Mouse (Mus musculus) neural tube, embryonic 11.5 days (tissue): ENCODE data around the gene Bmp5. TPM values are rescaled to one million over a fixed set of nuclear protein-coding genes. Genes with fewer than 3 reads are reported as not detected.

Source experiments
- ATAC-seq: fragments of 200-750 bp; cut with Nextera tagmentation; 2 replicates; pipeline ENCODE4 v1.8.0; 2017; ENCODE audit warnings: moderate number of reproducible peaks, mild to moderate bottlenecking, moderate TSS enrichment, moderate library complexity; ENCODE audit not compliant: insufficient read depth, low FRiP score, low TSS enrichment
- DNase-seq: peaks from one replicate; pipeline ENCODE4 v3.0.0-alpha.2; 2015; ENCODE audit warnings: low spot score
- H3K27ac ChIP-seq: fragments of 300-500 bp; sonication (generic); 2 replicates; pipeline ENCODE4 v1.5.1; 2014; ENCODE audit warnings: low read depth, mild to moderate bottlenecking, low read length
- H3K27me3 ChIP-seq: fragments of 300-500 bp; sonication (generic); 2 replicates; pipeline ENCODE4 v1.6.1; 2014; ENCODE audit warnings: mild to moderate bottlenecking, low read length, mixed read lengths; ENCODE audit not compliant: control insufficient read depth, insufficient read depth
- H3K36me3 ChIP-seq: fragments of 300-500 bp; sonication (generic); 2 replicates; pipeline ENCODE4 v1.6.1; 2014; ENCODE audit warnings: mild to moderate bottlenecking, low read length, moderate library complexity, mixed read lengths; ENCODE audit not compliant: control insufficient read depth, insufficient read depth
- H3K4me1 ChIP-seq: fragments of 300-500 bp; sonication (generic); 2 replicates; pipeline ENCODE4 v1.6.1; 2014; ENCODE audit warnings: low read length, mixed read lengths; ENCODE audit not compliant: control insufficient read depth, insufficient read depth
- H3K4me2 ChIP-seq: fragments of 300-500 bp; sonication (generic); 2 replicates; pipeline ENCODE4 v1.6.1; 2014; ENCODE audit warnings: low read depth, mild to moderate bottlenecking, moderate library complexity
- H3K4me3 ChIP-seq: fragments of 300-500 bp; sonication (generic); 2 replicates; pipeline ENCODE4 v1.5.1; 2014; ENCODE audit warnings: low read depth, low read length
- H3K9ac ChIP-seq: fragments of 300-500 bp; sonication (generic); 2 replicates; pipeline ENCODE4 v1.6.1; 2014; ENCODE audit warnings: mild to moderate bottlenecking, low read length
- H3K9me3 ChIP-seq: fragments of 300-500 bp; sonication (generic); 2 replicates; pipeline ENCODE4 v1.6.1; 2016; ENCODE audit warnings: low read length; ENCODE audit not compliant: control insufficient read depth
- WGBS: fragments of 180-500 bp; shearing (Covaris S2); extraction: QIAGEN DNeasy Blood & Tissue Kit; methylation state at CpG from one replicate; pipeline ENCODE4 v1.1.7; 2014; 5-methylcytosine and 5-hydroxymethylcytosine counted together
- polyA plus RNA-seq: library from polyadenylated mRNA; unstranded; fragments of >200 nt; fragmentation: Nextera tagmentation; extraction: Ambion mirVana; gene quantifications from 2 replicates; pipeline ENCODE4 v1.2.1, GENCODE M21; 2014

Gene Bmp5
- polyA plus RNA-seq, 1 experiment from 2014 or later, result 6.5 TPM

DNA sequence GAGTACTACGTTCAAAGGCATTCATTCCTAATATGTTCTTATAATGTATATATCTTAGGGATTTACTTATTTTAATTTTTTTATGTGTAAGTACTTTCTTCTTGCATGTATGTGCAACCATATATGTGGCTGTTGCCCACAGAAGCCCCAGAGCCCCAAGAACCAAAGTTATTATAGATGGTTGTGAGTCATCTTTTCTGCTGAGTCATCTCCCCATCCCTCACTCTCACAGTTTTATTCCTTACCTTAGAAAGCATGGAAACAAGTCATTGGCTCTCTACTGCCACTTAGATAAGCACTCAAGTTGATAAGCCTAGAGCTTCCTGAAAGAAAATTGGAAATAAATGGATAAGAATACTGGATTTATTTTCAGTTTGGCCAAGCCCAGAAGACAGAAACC lies 40.0 kb downstream of the Bmp5 start:
- WGBS, result 81% methylated on average over 1 of the region's 1 CpGs
- no peaks in the 10 kb centered on the region for H3K4me1 ChIP-seq
- ATAC-seq (no peak), DNase-seq (no peak)
- no peaks in the 10 kb centered on the region for H3K36me3 ChIP-seq
- no peaks in the 10 kb centered on the region for H3K9me3 ChIP-seq
- H3K4me2 ChIP-seq, result no peak overlapping the region
- H3K4me3 ChIP-seq, result no peak overlapping the region
- H3K27me3 ChIP-seq, result no peaks in the 10 kb centered on the region
- H3K27ac ChIP-seq, result no peak overlapping the region
- no peak overlapping the region for H3K9ac ChIP-seq

DNA sequence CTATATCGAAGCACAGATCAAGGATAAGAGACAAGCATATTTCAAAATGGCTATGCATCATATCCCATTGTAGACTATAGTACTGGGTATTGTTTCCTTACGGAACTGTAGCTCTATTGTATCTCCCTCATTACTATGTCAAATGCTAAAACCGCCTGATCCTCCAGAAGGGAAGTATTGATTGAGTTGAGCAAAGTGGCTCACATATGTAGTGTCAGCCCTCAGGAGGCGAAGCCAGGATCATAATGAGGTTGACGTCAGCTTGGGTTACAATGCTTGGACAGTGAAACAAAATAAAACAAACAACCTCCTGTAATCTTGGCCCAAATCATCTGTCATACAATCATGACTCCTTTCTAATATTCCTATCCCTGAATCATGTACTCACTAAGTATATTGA lies 43.2 kb downstream of the Bmp5 start:
- Histone ChIP-seq H3K27ac (no peak overlapping the region), H3K27me3 (no peaks in the 10 kb centered on the region), H3K9me3 (no peaks in the 10 kb centered on the region), H3K9ac (no peak overlapping the region), H3K4me3 (no peak overlapping the region), H3K36me3 (no peaks in the 10 kb centered on the region), H3K4me1 (no peaks in the 10 kb centered on the region), H3K4me2 (no peak overlapping the region)
- WGBS, result 83% methylated on average over 5 of the region's 5 CpGs
- DNase-seq (no peak), ATAC-seq (no peak)

DNA sequence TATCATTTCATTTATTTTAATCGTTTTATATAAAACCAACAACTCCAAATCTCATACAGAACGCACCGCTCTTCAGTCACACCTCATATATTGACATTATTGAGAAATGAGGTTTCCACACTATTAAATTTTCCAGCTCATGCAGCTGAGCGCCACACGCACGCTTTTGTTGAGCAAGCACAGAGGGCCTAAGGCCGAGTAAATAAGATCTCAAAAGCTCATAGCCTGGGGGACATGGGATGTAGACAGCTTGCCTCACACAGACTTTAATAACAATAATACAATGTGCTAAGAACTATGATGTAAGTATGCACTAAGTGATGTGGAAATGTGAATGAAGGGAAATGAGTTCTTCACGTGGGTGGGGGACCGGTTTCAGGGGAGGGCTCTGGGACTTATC lies 57.3 kb downstream of the Bmp5 start:
- Histone ChIP-seq H3K4me3 (no peak overlapping the region), H3K36me3 (no peaks in the 10 kb centered on the region), H3K4me1 (no peaks in the 10 kb centered on the region), H3K27ac (no peak overlapping the region), H3K9ac (no peak overlapping the region), H3K27me3 (no peaks in the 10 kb centered on the region), H3K4me2 (no peak overlapping the region), H3K9me3 (no peaks in the 10 kb centered on the region)
- ATAC-seq (0 out of 2 replicates have a peak, but pooled peaks have one; percentile 27), DNase-seq (peak; percentile 15)
- 83% methylated on average over 9 of the region's 9 CpGs for WGBS

DNA sequence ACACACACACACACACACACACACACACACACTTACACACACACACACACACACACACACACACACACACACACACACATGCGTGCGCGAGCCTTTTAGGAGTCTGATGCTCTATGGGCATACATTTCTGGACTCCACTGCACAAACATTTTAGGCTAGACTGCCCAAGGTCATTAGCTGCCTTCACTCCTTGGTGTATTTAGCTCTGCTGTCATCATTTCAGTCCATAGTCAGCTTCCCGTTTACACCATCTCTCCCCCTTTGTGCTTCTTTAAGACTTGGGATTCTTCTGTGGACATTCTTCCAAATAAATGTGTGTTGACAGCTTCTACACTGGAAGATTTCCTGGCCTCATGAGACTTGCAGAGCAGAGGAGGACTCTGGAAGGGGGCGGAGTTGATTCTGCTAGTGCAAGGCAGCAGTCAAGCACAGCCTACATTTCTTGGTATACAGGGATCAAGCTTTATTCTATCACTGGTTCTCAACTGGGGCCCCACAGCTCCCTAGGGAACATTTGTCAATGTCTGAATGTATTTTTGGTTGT lies 58.1 kb downstream of the Bmp5 start:
- no peak for ATAC-seq
- H3K4me3 ChIP-seq, result no peak overlapping the region
- WGBS, result 86% methylated on average over 4 of the region's 5 CpGs
- no peak overlapping the region for H3K9ac ChIP-seq
- DNase-seq, result no peak
- H3K27ac ChIP-seq, result no peak overlapping the region
- H3K36me3 ChIP-seq, result no peaks in the 10 kb centered on the region
- H3K4me2 ChIP-seq, result no peak overlapping the region
- H3K9me3 ChIP-seq, result no peaks in the 10 kb centered on the region
- no peaks in the 10 kb centered on the region for H3K27me3 ChIP-seq
- H3K4me1 ChIP-seq, result no peaks in the 10 kb centered on the region

DNA sequence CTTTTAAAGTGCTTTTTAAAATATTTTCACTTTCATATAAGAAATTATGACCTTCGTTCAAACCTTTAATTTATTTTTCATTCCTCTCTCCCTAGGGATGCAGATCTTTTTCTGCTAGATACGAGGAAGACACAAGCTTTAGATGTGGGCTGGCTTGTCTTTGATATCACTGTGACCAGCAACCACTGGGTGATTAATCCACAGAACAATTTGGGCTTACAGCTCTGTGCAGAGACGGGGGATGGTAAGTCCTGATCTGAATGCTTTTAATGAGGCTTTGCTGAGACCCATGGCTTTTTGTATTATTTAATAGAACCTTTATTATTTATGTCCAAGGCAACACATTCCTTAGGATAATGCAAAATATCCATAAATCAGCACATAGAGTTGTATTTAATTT lies 64.3 kb downstream of the Bmp5 start:
- no peak for ATAC-seq
- H3K4me1 ChIP-seq, result no peaks in the 10 kb centered on the region

DNA sequence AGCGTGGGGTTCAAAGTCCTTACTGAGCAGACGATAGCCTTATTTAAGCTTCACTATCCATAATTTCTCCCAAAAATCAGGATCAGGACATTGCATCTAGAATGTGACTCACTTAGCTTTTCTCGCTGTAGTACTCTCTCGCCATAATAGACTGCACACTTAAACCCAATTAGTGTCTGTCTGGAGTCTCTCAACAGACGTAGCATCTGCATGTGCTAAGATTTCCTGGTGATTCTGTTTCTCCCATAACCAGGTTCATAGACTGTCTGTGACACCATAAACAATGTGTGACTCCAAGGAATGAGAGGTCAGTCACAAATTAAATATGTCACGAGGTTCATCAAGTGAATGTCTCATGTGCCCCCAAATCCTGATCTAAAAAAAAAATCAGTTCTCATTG lies 65.7 kb downstream of the Bmp5 start:
- WGBS, result 83% methylated on average over 6 of the region's 6 CpGs
- DNase-seq, result no peak

More for the DNA sequence above, 64.3 kb downstream of the Bmp5 start:
- H3K4me3 ChIP-seq, result no peak overlapping the region
- H3K27ac ChIP-seq, result no peak overlapping the region
- DNase-seq, result no peak
- no peaks in the 10 kb centered on the region for H3K36me3 ChIP-seq
- 71% methylated on average over 3 of the region's 3 CpGs for WGBS
- H3K27me3 ChIP-seq, result no peaks in the 10 kb centered on the region
- no peak overlapping the region for H3K9ac ChIP-seq
- H3K4me2 ChIP-seq, result no peak overlapping the region
- no peaks in the 10 kb centered on the region for H3K9me3 ChIP-seq

DNA sequence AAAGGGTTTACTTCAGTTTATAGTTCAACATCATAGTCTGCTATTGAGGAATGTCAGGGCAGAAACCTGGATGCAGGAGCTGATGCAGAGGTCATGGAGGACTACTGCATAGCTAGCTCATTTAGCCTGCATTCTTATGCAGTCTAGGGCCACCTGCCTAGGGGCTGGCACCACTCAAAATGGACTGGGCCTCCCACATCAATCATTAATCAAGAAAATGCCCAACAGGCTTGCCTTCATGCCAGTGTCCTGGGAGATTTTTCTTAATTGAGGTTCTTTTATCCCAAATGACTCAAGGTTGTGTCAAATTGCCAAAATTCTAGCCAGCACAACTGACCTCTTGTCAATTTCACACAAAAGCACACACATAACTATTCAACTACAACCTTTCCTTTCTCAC lies 70.8 kb downstream of the Bmp5 start:
- DNase-seq (no peak), ATAC-seq (no peak)
- H3K27me3 ChIP-seq, result no peaks in the 10 kb centered on the region
- H3K9ac ChIP-seq, result no peak overlapping the region
- no peaks in the 10 kb centered on the region for H3K36me3 ChIP-seq
- H3K4me3 ChIP-seq, result no peak overlapping the region
- no peak overlapping the region for H3K4me2 ChIP-seq
- H3K27ac ChIP-seq, result no peak overlapping the region
- no peaks in the 10 kb centered on the region for H3K9me3 ChIP-seq
- H3K4me1 ChIP-seq, result no peaks in the 10 kb centered on the region

More for the DNA sequence above, 65.7 kb downstream of the Bmp5 start:
- Histone ChIP-seq H3K36me3 (no peaks in the 10 kb centered on the region), H3K9me3 (no peaks in the 10 kb centered on the region), H3K9ac (no peak overlapping the region), H3K27ac (no peak overlapping the region), H3K27me3 (no peaks in the 10 kb centered on the region), H3K4me3 (no peak overlapping the region), H3K4me2 (no peak overlapping the region), H3K4me1 (no peaks in the 10 kb centered on the region)
- no peak for ATAC-seq

DNA sequence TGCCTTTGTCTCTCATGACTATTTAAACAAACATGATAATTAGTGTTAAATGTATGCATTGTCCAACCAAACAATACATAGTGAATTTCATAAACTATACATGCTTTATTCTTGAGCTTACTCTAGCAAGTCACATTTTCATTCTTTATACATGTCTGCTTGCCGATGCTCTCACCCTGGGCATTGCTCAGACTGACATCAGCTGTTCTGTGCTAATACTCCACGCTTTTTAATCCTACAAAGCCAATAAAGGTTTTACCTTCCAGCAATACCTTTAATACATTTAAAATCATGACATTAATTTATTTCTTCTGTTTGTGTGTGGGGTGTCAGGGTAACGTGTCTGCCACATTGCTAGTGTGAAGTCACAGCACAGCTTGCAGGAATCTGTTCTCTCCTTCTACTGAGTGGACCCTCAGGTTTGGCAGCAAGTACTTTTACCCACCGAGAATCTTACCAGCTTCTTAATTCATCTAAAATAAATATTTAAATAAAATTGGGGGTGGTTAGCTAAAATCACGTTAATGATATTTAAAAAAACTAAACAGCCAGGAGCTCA lies 75.6 kb downstream of the Bmp5 start:
- Histone ChIP-seq H3K4me2 (no peak overlapping the region), H3K9me3 (no peaks in the 10 kb centered on the region), H3K27ac (no peak overlapping the region), H3K36me3 (no peaks in the 10 kb centered on the region), H3K4me3 (no peak overlapping the region), H3K27me3 (no peaks in the 10 kb centered on the region), H3K9ac (no peak overlapping the region), H3K4me1 (no peaks in the 10 kb centered on the region)
- no peak for ATAC-seq
- 71% methylated on average over 5 of the region's 5 CpGs for WGBS
- no peak for DNase-seq

DNA sequence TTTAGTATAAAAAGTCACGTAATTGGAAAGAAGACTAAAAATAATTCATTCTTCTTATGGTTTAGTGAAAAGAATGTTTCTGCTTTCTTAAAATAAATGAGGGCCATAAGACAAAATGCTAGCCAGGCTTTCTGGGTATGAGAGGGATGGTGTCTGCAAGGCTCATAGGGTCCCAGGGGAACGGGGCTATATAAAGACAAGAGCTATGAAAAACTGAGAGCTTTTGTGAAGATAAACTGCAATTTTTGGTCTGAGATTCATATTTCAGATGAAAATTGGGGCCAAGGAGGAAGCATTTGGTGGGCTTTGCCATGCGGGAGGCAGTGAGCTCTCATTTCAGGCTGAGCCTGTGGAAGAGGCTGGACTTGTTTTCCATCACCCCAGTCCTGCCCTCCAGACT lies 83.0 kb downstream of the Bmp5 start:
- no peaks in the 10 kb centered on the region for H3K9me3 ChIP-seq
- no peaks in the 10 kb centered on the region for H3K4me1 ChIP-seq
- ATAC-seq, result no peak
- no peak for DNase-seq
- no peak overlapping the region for H3K9ac ChIP-seq
- no peaks in the 10 kb centered on the region for H3K27me3 ChIP-seq
- no peak overlapping the region for H3K4me2 ChIP-seq
- no peak overlapping the region for H3K4me3 ChIP-seq
- H3K27ac ChIP-seq, result no peak overlapping the region
- WGBS, result 85% methylated on average over 3 of the region's 3 CpGs
- H3K36me3 ChIP-seq, result no peaks in the 10 kb centered on the region
